Mouse (Mus musculus): ENCODE data around the gene Slc9a2.
A peak's percentile ranks its signal among the peaks of the same experiment; 100 is the strongest.
"Not testable (repeated sequence)": the region's sequence is repeated elsewhere in the genome, so short reads cannot be mapped to it uniquely, and the experiment has no call there.

Gene Slc9a2

DNA sequence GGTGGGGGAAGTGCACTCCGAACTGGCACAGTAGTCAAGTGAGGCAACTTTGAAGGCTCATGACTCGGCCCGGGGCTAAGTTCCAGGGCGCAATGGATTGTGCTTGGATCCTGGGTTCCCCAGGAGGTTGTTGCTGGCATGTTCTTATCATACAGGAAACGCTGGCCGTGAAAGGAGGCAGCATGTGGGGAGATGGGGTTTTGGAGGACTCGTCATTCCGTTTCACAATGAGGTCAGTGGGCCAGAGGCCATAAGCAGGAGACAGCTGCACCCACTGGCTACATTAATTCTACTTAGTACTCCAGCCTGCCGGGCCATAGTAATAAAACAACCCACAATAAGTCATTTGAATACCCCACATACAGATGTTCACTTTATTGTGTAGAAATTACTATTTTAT is 34.6 kb downstream of the Slc9a2 start:
- no peak for DNase-seq

DNA sequence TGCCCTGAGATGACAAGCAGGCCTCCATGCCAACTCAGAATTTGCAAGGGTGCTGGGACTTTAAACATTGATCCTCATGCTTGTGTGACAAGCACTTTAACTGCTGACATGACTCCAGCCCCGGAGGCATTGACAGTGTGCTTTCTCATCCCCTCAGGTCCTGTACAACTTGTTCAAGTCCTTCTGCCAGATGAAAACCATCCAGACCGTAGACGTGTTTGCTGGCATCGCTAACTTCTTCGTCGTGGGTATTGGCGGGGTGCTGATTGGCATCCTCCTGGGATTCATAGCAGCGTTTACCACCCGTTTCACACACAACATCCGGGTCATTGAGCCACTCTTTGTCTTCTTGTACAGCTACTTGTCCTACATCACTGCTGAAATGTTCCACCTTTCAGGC is 45.7 kb downstream of the Slc9a2 start:
- no peak for DNase-seq

DNA sequence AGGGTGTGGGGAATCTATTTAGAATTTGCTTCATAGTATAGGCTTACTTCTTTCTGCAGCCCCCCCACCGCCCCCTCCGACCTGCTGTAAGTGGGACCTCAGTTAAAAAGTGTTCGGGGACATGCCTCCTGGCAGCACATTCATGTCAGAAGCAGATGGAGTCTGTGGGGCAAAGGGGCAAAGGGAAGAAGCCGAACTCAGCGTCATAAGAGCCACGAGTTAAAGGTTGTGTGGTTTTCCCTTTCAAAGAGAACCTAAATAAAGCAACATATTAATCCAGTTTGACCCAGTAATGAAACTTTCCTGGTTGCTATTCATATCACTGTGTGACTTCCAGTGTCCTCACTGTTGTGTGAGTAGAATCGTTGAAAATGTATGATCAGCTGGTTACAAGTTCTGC is 47.0 kb downstream of the Slc9a2 start:
- no peak for DNase-seq

DNA sequence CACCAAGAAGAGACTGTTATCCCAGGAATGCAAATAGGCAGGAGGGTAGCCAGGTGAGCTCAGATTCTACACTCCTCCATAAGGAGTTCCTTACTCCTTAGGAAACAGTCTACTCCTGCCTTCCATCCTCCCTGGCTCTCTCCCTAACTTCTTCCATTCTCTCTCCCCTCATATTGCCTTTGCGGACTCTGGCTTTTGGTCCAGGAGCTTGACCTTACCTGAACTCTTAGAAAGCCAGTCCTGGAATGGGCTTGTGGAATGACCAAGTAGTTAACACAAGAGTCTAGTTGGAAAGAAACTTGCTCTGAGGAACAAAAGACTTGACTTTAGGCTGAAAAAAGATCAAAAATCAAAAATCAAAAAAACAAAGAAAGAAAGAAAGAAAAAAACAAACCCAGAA is 48.3 kb downstream of the Slc9a2 start:
- DNase-seq = no peak

DNA sequence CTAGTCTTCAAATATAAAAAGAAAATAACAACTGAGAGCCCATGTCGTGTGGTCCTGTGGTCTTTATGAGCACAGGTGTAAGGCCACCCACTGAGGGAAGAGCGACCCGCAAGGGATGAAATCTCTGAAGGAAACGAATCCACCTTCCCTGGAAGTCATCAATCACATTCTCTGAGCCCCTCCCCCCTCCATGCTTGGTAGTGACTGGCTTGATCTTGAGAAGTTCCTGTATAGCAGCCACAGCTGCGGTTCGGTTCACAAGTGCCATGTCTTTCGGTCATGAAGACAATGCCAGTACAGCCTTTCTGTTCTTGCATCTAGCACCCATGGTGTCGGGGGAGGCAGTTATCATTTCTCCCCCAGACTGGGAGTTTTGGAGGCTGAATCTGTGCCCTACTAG is 57.3 kb downstream of the Slc9a2 start:
- no peak for DNase-seq

DNA sequence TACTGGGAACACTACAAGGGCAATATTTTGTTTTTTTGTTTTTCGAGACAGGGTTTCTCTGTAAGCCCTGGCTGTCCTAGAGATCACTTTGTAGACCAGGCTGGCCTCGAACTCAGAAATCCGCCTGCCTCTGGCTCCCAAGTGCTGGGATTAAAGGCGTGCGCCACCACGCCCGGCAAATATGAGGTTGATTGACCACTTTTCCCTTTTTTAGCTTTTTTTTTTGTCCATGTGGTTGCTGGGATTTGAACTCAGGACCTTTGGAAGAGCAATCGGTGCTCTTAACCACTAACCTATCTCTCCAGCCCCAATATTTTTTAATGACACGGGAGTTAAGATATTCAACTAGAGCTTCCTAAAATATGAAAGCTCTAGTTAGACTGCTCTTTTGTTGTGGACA is 57.9 kb downstream of the Slc9a2 start:
- DNase-seq = not testable (repeated sequence)

DNA sequence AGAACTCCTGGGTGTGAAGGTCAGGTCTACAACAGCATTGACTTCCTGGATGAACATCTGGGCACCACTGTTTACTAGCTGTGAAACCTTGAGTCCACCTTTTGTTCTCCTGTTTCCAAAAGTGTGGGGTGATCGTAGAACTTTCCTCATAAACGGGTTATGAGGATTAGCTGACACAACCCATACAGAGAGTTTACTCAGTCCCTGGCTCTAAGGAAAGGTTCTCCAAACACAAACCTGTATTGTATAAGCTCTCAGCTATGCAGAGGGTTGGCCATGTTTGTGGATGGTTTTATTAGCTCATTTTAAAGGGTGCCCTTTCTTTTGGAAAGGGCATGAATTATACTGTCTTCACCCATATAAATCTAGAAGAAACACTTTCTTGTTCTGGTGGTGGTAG is 60.4 kb downstream of the Slc9a2 start:
- no peak for DNase-seq

DNA sequence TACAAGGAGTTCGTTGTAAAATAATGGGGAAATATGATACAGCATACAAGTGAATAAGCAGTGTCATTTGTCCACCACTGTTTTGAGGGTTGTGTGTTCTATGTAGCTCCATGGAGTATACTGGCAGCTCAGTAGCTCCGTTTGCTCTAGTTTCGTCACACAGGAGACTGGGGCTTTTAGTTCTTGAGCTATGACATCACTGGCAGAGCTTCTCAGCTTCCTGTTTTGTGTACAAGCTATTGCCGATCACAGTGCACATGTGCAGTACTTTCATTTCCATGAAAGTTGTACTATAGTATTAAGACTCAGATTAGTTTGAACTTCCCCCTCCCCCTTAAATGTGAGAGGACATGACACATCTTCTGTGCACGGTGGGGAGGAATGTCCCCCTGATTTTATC is 65.7 kb downstream of the Slc9a2 start:
- DNase-seq = no peak

DNA sequence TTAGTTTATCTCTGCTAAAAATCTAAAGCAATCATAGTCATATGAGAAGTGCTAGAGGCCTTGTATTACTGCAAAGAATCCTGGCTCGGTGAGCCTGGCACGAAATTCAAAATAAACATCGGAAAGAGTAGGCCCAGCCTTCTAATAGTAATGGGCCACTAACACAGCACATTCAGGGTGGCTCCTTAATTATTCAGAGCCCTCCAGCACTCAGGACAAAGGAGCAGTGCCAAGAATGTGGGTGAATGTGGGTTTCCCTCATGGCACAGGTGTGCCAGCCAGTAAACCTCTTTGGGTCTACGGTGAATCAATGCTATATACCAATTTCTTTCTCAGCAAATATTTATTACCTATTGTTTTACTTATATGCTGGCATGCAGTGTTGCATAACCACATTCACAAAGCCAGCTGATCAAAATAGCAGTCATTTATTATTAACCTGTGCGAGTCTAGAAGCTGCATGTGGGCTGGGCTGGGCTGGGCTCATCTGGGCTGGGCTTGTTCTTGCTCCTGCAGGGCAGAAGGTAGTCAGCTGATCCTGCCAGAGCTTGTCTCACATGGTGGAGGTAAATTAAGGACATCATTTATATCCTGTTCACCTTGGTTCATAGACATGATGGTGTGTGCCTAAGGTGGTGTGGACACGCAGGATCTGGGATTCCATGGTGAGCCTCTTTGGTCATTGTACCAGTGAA is 79.5 kb downstream of the Slc9a2 start:
- DNase-seq = no peak

DNA sequence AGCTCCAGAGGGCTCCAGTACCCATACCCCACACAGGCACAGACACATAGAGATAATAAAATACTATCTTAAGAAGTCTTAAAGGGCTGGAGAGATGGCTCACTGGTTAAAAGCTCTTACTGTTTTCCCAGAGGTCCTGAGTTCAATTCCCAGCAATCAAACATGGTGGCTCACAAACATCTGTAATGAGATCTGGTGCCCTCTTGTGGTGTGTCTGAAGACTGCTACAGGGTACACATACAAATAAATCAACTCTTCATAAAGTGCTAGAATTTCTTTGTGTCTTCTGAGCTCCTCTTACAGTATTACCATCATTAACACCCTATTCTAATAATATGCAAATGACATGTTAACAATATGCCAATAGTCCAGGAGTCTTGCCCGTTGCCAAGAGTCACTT is 83.7 kb downstream of the Slc9a2 start:
- no peak for DNase-seq

DNA sequence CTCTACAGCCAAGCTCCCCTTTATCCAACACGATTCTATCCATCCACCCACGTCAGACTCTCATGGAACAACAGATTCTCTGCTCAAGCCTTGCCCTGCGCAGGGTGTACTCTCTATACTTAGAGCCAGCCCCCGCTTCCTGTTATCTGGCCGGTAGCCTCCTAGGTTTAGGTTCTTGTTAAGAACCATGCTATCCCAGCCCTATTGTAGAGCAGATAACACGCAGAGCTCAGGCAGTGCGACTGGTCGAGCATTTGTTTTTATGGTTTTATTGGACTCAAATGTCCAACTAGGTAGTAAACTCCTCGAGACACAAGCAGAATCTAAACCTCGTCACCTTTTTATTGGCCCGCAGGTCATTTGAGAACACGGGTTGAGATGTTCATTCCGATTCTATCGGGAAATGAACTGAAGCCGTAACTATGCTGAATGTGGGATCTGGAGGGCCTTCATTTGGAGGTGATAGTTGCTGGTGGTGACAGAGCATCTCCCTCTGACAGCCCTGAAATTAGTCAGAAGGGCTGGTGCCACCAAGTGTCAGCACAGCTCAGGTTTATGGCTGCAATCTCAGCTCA is 84.4 kb downstream of the Slc9a2 start:
- no peak for DNase-seq

DNA sequence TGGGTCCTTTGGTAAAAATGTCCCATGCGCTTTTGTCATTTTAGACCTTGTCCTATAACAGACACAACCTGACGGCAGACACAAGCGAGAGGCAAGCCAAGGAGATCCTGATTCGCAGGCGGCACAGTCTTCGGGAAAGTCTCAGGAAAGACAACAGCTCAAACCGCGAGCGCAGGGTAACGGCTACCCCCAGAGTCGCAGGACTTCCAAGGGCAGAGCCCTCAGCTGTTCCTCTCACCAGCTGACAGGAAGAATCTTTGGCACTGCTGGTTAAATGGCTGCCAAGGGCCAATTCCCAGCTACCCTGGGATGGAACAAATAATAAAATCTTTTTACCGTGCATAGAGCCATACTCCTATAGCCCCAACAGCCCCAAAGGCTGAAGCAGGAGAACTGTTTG is 85.1 kb downstream of the Slc9a2 start:
- no peak for DNase-seq

DNA sequence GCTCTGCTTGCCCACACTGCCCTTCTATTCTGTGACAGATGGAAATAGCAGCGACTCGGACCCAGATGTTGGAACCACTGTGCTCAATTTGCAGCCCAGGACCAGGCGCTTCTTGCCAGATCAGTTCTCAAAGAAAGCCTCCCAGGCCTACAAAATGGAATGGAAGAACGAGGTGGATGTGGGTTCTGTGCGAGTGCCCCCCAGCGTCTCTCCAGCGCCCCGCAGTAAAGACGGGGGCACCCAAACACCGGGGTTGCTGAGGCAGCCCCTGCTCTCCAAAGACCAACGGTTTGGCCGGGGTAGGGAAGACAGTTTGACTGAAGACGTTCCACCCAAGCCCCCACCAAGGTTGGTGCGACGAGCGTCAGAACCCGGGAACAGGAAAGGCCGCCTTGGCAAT is 87.2 kb downstream of the Slc9a2 start:
- DNase-seq = no peak

DNA sequence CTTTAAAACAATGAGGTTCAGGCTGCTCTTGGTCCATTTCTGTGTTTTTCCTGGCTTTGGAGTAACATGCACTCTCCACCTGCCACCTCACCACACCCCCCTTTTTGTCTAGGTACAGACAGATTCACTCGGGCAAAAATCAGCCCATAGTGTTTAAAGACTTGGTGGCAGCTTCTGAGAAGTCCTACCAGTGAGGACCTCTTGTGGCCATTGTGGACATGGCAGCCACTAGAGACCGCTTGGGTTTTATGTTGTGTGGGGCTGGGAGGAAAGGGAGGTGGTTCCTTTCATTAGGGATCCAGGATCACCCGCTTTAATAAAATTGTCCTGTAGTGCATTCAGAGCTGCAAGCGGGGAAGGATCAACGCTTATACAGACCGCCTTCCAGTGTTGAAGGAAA is 88.2 kb downstream of the Slc9a2 start:
- peak; percentile 10 for DNase-seq

DNA sequence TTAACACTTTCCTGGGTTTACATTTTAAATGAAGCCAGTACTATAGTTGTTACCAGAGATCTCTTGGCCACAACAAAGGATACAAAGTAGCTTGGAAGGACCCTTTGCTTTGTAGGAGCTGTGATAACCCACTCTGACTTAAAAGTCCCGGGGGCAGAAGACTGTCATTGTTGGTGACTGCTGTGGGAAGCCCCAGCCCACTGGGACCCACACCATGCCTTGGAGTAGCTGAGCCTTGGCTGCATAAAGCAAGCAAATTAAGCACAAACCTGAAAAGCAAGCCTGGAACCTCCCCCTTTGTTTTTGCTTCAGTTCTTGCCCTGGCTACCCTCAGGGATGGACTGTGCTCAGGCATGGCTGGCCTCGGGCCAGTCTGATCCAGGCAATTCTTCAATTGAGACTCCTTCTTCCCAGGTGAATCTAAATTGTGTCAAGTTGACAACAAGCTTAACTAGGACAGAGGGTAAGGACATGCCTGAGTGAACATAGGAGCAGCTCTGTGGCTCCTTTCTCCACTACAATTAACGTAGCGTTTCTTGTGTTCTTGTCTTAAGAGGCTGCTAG is 89.0 kb downstream of the Slc9a2 start:
- DNase-seq = no peak

DNA sequence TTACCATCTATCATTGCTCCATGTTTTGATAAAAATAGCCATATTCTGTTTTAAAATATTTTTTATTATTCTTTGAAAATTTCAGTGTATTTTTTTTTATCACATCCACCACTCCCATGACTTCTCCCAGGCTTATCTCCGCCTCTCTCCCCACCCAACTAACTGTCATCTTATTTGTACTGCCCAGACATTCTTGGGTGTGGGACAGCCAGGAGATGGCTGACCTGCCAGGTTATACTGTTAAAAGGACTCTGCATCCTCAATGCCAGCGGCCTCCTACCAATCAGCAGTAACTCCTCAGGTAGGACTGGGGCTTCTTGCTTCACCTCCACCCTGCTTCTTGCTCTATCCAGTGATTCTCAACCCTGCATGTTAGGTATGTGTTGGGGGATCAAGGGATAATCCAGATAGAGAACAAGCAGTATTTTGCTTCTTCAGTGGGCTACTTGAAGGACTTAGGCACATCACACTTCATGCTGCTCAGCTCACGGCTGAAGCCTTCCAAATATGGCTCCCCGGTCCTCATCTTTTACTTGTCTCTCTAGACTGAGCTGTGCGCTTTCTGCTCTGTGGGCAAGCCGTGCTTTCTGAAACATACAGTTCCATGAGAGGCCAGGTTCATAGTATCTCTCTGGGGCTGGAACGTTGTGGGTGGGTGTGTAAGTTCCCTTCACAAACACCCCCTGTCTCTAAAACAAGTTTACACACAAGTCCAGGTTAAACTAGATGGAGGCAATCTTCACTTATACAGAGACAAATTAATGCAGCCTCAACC is 91.0 kb downstream of the Slc9a2 start:
- DNase-seq = no peak

DNA sequence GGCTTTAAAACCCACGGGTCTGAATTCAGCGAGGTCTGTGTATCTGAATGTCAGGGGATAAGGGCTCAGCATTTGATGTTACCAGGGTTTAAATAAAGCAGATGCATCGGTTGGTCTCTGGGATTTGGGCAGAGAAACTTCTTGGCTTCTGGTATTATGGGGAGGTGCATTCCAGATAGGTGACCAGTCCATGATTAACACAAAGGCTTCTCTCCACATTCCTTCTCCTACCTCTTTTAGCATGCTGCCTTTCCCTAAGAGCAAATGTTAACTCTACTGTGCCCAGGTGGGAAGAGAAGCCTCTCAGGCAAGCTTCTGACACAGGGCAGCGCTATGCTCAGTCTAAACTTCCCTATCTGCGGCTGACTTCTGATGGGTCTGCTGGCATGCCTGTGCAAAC is 92.9 kb downstream of the Slc9a2 start:
- no peak for DNase-seq

DNA sequence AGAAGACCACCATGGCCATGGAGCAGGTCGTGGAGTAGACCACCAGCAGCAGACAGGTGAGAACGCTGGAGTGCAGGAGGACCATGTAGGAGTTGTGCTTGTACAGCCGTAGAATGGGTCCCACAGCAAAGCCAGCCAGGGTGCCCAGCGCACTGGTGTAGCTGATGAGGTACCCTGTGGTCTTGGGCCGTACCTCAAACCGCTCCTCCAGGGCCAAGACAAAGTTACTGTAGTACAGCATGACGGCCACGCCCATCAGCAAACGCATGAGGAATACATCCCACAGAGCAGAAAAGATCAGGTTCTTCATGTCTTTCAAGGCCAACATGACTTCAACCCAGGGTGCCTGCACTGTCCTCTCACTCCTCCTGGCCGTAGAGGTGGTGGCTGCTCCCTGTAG is 93.7 kb downstream of the Slc9a2 start:
- DNase-seq = no peak

DNA sequence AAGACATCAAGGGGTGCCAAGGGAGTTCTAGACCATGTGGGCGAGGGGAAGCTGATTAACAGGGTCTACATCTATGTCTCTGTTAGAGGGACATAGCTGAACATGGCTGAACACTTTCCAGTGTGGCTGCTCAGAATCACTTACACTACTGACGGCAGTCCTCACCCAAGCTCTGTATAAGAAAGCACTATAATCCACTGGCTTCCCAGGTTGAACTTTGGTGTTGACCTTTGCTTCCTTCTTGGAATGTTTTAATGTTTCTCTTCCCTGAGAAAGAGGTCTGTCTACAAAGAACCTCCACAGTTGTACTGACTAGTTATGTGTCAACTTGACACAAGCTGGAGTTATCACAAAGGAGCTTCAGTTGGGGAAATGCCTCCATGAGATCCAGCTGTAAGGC is 95.7 kb downstream of the Slc9a2 start:
- no peak for DNase-seq

DNA sequence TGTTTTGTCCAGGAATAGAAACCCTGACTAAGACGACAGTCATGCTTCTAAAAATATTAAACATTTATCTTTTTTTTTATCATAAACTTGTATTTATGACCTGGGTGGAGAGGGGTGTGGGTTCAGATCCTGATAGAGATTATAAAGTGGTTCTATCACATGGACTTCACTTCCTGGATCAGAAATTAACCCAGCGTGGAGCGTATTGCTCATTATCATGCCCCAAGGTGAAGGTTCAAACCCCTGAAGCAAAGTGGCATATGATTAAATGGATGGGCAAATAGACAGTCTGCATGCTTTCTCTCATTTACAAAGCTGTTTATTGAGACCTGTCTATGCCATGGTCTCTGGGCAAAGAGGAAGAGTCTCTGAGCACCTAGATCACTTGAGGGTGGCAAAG is 96.4 kb downstream of the Slc9a2 start:
- no peak for DNase-seq

DNA sequence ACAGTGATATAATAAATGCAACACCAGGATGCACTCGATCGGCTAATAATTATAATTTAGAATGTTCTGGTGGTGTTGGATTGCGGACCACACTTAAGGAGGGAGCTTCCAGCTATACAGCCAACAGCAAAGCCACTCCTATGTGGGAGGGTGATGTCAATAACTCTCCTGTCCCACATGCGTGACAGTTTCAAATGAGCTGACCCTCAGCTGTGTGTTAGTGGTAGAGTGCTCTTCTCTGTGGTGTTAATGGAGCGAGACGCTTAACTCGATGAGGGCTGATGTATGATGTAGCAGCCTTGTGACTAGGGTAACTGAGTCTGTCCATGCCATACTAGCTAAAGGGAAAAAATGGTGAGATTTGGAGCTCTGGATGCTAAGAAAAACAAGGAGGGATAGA is 103.1 kb downstream of the Slc9a2 start:
- no peak for DNase-seq

DNA sequence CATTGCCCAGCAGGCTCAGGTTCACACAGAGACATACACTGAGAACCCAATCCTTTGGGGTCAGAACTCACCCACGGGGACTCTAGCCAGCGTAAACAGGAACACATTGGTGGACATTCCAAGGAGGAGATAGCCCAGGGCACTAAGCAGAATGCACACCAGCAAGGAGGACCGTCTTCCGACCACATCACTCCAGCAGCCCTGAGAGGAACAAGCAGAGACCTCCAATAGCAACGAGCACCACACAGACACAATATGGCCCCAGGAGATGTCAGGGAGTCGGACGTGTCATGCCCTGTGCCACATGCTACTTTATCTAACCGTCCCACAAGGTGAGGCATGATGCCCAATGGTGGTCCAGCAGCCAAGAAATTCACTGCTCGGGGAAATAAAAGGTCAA is 103.9 kb downstream of the Slc9a2 start:
- no peak for DNase-seq

DNA sequence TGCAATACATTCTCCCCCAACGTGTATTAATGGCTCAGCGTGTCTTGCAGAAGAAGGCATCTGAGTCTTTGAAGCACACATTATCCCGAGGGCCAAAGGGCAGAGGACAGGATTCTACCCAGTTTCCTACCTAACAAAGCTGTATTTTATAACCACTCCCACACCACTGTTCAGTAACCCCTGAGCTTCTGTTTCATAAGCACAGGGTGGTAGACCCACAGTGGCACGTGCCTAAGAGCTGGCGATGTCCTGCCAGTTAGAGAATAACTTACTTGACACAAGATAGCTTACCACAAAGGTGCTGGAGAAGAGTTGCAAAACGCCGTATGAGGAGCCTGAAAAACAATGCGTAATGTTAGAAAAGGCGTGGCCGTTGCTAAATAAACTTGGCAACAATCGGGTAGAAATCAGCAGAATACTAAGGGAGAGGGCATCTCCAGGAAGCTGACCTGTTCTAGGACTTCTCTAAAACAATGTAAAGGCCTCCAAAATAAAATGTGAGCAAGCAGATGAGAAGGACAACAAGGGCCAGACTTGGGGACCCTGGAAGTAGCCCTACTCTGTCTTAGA is 105.6 kb downstream of the Slc9a2 start:
- no peak for DNase-seq

DNA sequence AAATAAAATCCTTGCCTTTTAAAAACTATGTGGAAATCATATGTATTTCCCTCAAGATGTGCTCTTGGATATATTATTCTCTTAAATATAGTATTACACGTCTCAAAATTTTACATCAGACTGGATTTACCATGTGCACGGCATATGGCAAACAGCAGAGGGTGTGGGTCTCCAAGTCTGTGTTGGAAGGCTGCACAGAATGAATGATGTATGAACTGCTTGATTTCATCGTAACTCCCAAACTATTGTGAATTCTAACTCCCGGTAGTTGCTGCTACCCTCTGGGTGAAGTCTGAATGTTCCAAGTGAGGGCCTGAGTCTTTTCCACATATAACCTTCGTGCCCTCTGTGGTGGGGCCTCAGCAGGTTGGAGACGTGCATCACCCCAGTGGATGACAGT is 108.6 kb downstream of the Slc9a2 start:
- no peak for DNase-seq
